ENCODE assay signal across 30 mouse cellular contexts in genomic region chr2:77726798-77727197, GRCm38 (mm10).
DNase-seq lines count a peak whose midpoint lies in the region; ATAC-seq lines count a peak whose summit lies in the region.
"Had no signal": no experiment of that assay in that cellular context is flagged by ENCODE, and none has a peak within 500 bp of the region (broad histone marks: within the 10 kb centered on the region; RNA-seq: fewer than 3 reads in every experiment).

No protein-coding gene starts in this region.

- ATAC-seq in heart, embryonic 12.5 days (ENCODE audit: insufficient number of reproducible peaks, low FRiP score) = no peak
- ATAC-seq: forebrain, embryonic 14.5 days; forebrain, postnatal 0 days; hindbrain, postnatal 0 days; inflammation-experienced regulatory T-cells, adult 6 months; intestine, embryonic 16.5 days; Patski had no signal

- H3K4me1 ChIP-seq in heart, embryonic 12.5 days (replicated peaks) = 0 out of 2 replicates have a peak, but pooled peaks cover 3% of the 10 kb centered on the region
- H3K4me1 ChIP-seq: embryonic facial prominence, embryonic 12.5 days; embryonic facial prominence, embryonic 15.5 days; heart, embryonic 15.5 days; hindbrain, embryonic 10.5 days; hindbrain, embryonic 13.5 days had no signal

- no peaks in the 10 kb centered on the region for H3K27me3 ChIP-seq in heart, embryonic 12.5 days (replicated peaks)
- H3K27me3 ChIP-seq: CH12.LX; embryonic facial prominence, embryonic 12.5 days; embryonic facial prominence, embryonic 15.5 days; heart, embryonic 15.5 days; hindbrain, embryonic 13.5 days had no signal

- peak; percentile 37 to 42 for DNase-seq in cerebellum, adult 18-20 months
- no peak for DNase-seq in cerebellum, postnatal 36 days
- peak; percentile 37 for DNase-seq in heart, adult 11 months
- peak; percentile 67 for DNase-seq in brain, adult 2 months (ENCODE audit: low read depth, low spot score)
- no peak for DNase-seq in retina, embryonic 14.5 days (ENCODE audit: low spot score)
- DNase-seq: adrenal gland, postnatal 10 days; adrenal gland, postnatal 36 days; B cell, adult 2 months; cerebellum, adult 11-12 months; cerebellum, postnatal 10 days; forebrain, postnatal 0 days; gastrocnemius, postnatal 10 days; gastrocnemius, postnatal 36 days; heart, postnatal 10 days; heart, postnatal 36 days; kidney, adult 18-20 months had no signal

- no peak overlapping the region for H3K4me3 ChIP-seq in heart, embryonic 12.5 days
- H3K4me3 ChIP-seq: embryonic facial prominence, embryonic 12.5 days; embryonic facial prominence, embryonic 15.5 days; heart, embryonic 15.5 days; hindbrain, embryonic 10.5 days; hindbrain, embryonic 13.5 days had no signal

- WGBS in heart, embryonic 12.5 days = 73% methylated on average over 7 of the region's 7 CpGs

- H3K4me2 ChIP-seq in heart, embryonic 12.5 days = no peak overlapping the region
- H3K4me2 ChIP-seq: embryonic facial prominence, embryonic 12.5 days; embryonic facial prominence, embryonic 15.5 days; heart, embryonic 11.5 days; heart, embryonic 15.5 days; hindbrain, embryonic 13.5 days had no signal

- H3K36me3 ChIP-seq in heart, embryonic 12.5 days = no peaks in the 10 kb centered on the region
- H3K36me3 ChIP-seq: embryonic facial prominence, embryonic 12.5 days; embryonic facial prominence, embryonic 15.5 days; G1E; heart, embryonic 15.5 days; hindbrain, embryonic 10.5 days; hindbrain, embryonic 13.5 days had no signal

- no peak overlapping the region for H3K9ac ChIP-seq in heart, embryonic 12.5 days
- H3K9ac ChIP-seq: embryonic facial prominence, embryonic 12.5 days; embryonic facial prominence, embryonic 15.5 days; forebrain, postnatal 0 days; heart, embryonic 15.5 days; hindbrain, embryonic 13.5 days had no signal

- H3K9me3 ChIP-seq in heart, embryonic 12.5 days (replicated peaks) = no peaks in the 10 kb centered on the region
- H3K9me3 ChIP-seq: embryonic facial prominence, embryonic 12.5 days; embryonic facial prominence, embryonic 15.5 days; heart, embryonic 15.5 days; hindbrain, embryonic 10.5 days; hindbrain, embryonic 13.5 days had no signal

- no peak overlapping the region for H3K27ac ChIP-seq in heart, embryonic 12.5 days (ENCODE audit: poor library complexity, severe bottlenecking)
- H3K27ac ChIP-seq: embryonic facial prominence, embryonic 12.5 days; embryonic facial prominence, embryonic 15.5 days; heart, embryonic 15.5 days; hindbrain, embryonic 10.5 days; hindbrain, embryonic 13.5 days; hindbrain, postnatal 0 days had no signal

Comparison
In these comparisons a context has a peak if more than half of its experiments do, and no peak if none do; other contexts are left out.
1. DNase-seq: peak in cerebellum, adult 18-20 months (2 of 2), heart, adult 11 months (single experiment) and brain, adult 2 months (single experiment); none in cerebellum, postnatal 36 days (0 of 2) and retina, embryonic 14.5 days (single experiment).